Mouse (Mus musculus): ENCODE data around the gene Hspa1l.

- TF ChIP-seq CTCF (IDR thresholded peaks at IDR 0.05; ENCODE audit: borderline replicate concordance, control insufficient read depth, extremely low read depth, insufficient read depth, low read length, poor library complexity): no peak
- TF ChIP-seq POLR2A (IDR thresholded peaks at IDR 0.05; ENCODE audit: control insufficient read depth, extremely low read depth, insufficient read depth, low read length, poor library complexity): no peak
Observed at GRCm38 (mm10) chr17:35020551-35020950, 48.0 kb downstream of the Hspa1l start.
